Mouse (Mus musculus): ENCODE measurements around the gene Trak1. TPM values are rescaled to one million over a fixed set of nuclear protein-coding genes. Genes with fewer than 3 reads are reported as not detected.

Trak1 gene
- total and polyA plus RNA-seq, 2 experiments from 2014 or later, result 61.8 to 116 TPM

DNA sequence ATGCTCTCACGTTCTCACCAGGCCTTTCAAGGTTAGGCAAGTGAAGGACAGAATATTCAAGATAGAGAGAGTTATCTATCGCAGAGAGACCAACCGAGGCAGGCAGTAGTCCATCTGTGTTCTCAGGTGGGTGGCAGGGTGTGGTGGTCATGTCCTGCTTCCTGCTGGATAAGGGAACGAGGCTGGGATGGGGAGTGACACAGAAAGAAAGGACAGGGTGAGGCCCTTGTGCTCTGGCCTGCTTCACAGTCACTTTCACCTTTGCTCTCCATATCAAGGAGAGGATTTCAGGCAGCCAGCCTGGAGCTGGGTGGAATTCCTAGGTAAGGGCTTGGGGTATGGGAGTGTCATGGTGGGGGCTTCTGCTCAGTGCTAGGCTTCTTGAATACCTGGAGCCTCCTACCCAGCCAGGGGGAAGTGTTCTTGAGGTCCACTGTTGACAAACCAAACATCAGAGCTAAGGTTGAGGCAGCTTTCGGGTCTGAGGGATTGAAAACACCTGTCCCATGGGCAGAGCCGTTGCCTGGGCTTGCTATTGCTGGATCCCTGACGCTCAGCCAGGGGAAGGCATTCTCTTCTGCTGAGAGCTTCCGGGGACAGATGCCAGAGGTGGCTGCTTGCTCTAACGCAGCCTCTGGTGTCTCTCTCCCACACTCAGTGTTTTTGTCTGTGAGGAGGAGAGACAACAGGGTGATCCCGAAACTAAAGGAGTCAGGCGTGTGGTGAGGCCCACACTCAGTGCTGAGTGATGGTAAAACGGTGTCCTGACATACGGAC lies 159.6 kb downstream of the Trak1 start:
- Histone ChIP-seq H3K27me3 (ENCODE audit: insufficient read depth, low read length) (no peaks in the 10 kb centered on the region), H3K4me3 (ENCODE audit: low read depth, low read length) (no peak overlapping the region), H3K9ac (no peak overlapping the region), H3K9me3 (ENCODE audit: low read length) (no peaks in the 10 kb centered on the region), H3K27ac (ENCODE audit: low read depth, low read length) (no peak overlapping the region), H3K36me3 (ENCODE audit: insufficient read depth) (peaks cover 87% of the 10 kb centered on the region), H3K4me2 (ENCODE audit: low read depth) (no peak overlapping the region), H3K4me1 (ENCODE audit: insufficient read depth) (no peaks in the 10 kb centered on the region)
- DNase-seq (no peak), ATAC-seq (no peak)
- TF ChIP-seq CTCF (IDR thresholded peaks at IDR 0.05; ENCODE audit: low read depth), result no peak
- 92% methylated on average over 13 of the region's 13 CpGs for WGBS

DNA sequence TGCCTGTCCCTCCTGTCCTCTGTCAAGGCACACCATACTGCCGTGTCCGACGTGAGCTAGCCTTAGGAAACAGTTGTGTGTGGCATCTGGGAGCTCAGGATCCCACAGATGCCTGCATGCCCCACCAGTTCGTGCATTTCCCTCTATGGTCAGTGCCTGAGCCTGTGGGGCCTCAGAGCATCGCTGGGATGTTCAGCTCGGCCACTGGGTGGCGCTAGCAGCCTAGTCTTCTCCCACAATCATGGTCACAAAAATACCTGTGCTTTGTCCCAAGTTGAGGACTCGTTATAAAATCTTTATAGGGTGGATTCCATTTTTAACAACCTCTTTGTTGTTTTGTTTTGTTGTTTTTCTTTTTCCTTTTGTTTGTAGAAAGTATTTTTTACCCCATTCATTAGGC lies 161.2 kb downstream of the Trak1 start:
- DNase-seq, result peak; percentile 48
- peak; percentile 36; the same call in 1 of the 2 replicates for ATAC-seq
- Histone ChIP-seq H3K27ac (ENCODE audit: low read depth, low read length) (no peak overlapping the region), H3K4me3 (ENCODE audit: low read depth, low read length) (no peak overlapping the region), H3K9me3 (ENCODE audit: low read length) (no peaks in the 10 kb centered on the region), H3K9ac (no peak overlapping the region), H3K4me2 (ENCODE audit: low read depth) (no peak overlapping the region), H3K36me3 (ENCODE audit: insufficient read depth) (peaks cover 83% of the 10 kb centered on the region), H3K4me1 (ENCODE audit: insufficient read depth) (no peaks in the 10 kb centered on the region), H3K27me3 (ENCODE audit: insufficient read depth, low read length) (no peaks in the 10 kb centered on the region)
- 33% methylated on average over 8 of the region's 8 CpGs for WGBS
- TF ChIP-seq CTCF (IDR thresholded peaks at IDR 0.05; ENCODE audit: low read depth), result peak; percentile 82

DNA sequence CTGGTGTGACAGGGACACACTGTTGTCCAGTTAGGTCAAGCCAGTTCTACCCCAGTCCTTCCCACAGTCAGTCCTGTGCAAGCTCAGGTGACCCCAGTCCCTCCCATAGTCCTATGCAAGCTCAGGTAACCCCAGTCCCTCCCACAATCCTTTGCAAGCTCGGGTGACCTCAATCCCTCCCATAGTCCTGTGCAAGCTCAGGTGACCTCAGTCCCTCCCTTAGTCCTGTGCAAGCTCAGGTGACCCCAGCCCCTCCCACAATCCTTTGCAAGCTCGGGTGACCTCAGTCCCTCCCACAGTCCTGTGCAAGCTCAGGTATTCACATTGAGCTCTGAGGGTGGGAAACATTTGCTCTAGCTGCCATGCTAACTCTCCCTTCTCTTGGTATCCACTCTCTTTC lies 162.6 kb downstream of the Trak1 start:
- WGBS, result 88% methylated on average over 2 of the region's 2 CpGs
- H3K9ac ChIP-seq, result no peak overlapping the region
- H3K9me3 ChIP-seq (ENCODE audit: low read length), result no peaks in the 10 kb centered on the region
- no peaks in the 10 kb centered on the region for H3K27me3 ChIP-seq (ENCODE audit: insufficient read depth, low read length)
- no peak overlapping the region for H3K4me2 ChIP-seq (ENCODE audit: low read depth)
- no peak for TF ChIP-seq CTCF (IDR thresholded peaks at IDR 0.05; ENCODE audit: low read depth)
- H3K36me3 ChIP-seq (ENCODE audit: insufficient read depth), result peaks cover 80% of the 10 kb centered on the region
- no peak for DNase-seq
- no peak overlapping the region for H3K4me3 ChIP-seq (ENCODE audit: low read depth, low read length)
- H3K27ac ChIP-seq (ENCODE audit: low read depth, low read length), result no peak overlapping the region
- ATAC-seq, result no peak
- no peaks in the 10 kb centered on the region for H3K4me1 ChIP-seq (ENCODE audit: insufficient read depth)

DNA sequence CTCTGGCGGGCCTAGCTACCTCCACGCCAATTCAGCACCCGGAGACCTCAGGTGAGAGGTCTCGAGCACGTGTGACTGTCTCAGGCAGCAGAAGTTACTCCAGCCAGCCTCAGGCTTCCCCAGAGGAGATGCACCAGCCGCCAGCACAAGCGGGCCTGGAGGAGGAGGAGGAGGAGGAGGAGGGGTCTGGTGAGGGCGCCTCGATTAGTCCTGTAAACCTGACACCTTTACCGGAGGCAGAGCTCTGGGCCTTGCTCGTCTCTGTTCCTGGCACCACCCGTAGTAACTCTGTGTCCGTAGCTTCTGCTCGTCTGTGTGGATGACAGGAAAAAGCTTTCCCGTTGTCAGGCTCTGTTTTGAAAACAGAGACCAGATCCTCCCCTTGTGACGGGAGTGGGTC lies 163.2 kb downstream of the Trak1 start:
- H3K36me3 ChIP-seq (ENCODE audit: insufficient read depth), result peaks cover 75% of the 10 kb centered on the region
- H3K9me3 ChIP-seq (ENCODE audit: low read length), result no peaks in the 10 kb centered on the region
- no peaks in the 10 kb centered on the region for H3K4me1 ChIP-seq (ENCODE audit: insufficient read depth)
- no peak overlapping the region for H3K9ac ChIP-seq
- ATAC-seq (no peak), DNase-seq (no peak)
- H3K4me2 ChIP-seq (ENCODE audit: low read depth), result no peak overlapping the region
- 84% methylated on average over 16 of the region's 16 CpGs for WGBS
- no peak overlapping the region for H3K27ac ChIP-seq (ENCODE audit: low read depth, low read length)
- H3K27me3 ChIP-seq (ENCODE audit: insufficient read depth, low read length), result no peaks in the 10 kb centered on the region
- no peak overlapping the region for H3K4me3 ChIP-seq (ENCODE audit: low read depth, low read length)
- no peak for TF ChIP-seq CTCF (IDR thresholded peaks at IDR 0.05; ENCODE audit: low read depth)

DNA sequence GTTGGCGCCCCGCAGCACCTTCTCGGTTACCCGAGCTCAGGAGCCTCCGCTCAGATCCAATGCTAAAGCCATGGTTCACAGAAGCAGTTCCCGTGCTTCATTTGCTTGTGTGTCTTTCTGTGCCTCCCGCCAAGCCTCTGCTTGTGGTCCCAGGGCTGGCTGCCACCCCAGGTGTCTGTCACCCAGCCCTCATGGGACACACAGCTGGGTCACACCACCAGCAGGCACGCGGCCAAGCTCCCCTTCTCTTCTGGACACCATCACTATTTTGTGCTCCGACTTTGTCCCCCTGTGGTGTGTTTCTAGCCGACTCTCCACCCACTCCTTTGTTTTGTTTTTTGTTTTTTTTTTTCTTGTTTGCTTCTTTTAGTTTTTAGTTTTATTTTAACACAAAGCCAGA lies 170.2 kb downstream of the Trak1 start:
- WGBS, result 61% methylated on average over 11 of the region's 11 CpGs
- ATAC-seq, result no peak

DNA sequence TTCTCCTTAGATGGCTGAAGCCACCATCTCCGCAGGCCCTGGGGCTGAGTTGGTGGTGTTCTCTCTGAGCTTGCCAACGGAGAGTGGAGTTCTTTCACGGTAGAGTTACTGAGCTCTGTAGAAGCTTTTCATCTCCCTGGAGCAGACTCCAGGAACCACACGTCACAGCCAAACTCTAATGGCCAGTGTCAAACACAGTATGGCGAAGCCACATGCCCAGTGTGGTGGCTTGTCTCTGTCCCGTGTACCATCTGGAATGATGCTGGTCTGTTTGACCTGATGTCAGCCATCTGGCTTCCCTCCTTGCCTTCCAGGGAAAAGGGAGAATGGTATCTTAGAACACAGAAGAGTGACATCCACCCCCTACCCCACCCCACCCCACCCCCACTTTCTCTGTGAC lies 172.4 kb downstream of the Trak1 start:
- Histone ChIP-seq H3K9ac (no peak overlapping the region), H3K4me3 (ENCODE audit: low read depth, low read length) (no peak overlapping the region), H3K27ac (ENCODE audit: low read depth, low read length) (no peak overlapping the region), H3K9me3 (ENCODE audit: low read length) (no peaks in the 10 kb centered on the region), H3K36me3 (ENCODE audit: insufficient read depth) (peaks cover 61% of the 10 kb centered on the region), H3K4me1 (ENCODE audit: insufficient read depth) (no peaks in the 10 kb centered on the region), H3K27me3 (ENCODE audit: insufficient read depth, low read length) (no peaks in the 10 kb centered on the region), H3K4me2 (ENCODE audit: low read depth) (no peak overlapping the region)
- ATAC-seq (no peak), DNase-seq (no peak)
- 63% methylated on average over 6 of the region's 6 CpGs for WGBS
- no peak for TF ChIP-seq CTCF (IDR thresholded peaks at IDR 0.05; ENCODE audit: low read depth)

More for the DNA sequence above, 170.2 kb downstream of the Trak1 start:
- Histone ChIP-seq H3K36me3 (ENCODE audit: insufficient read depth) (peaks cover 55% of the 10 kb centered on the region), H3K4me3 (ENCODE audit: low read depth, low read length) (no peak overlapping the region), H3K4me2 (ENCODE audit: low read depth) (no peak overlapping the region), H3K9ac (no peak overlapping the region), H3K4me1 (ENCODE audit: insufficient read depth) (no peaks in the 10 kb centered on the region), H3K27ac (ENCODE audit: low read depth, low read length) (no peak overlapping the region), H3K9me3 (ENCODE audit: low read length) (no peaks in the 10 kb centered on the region), H3K27me3 (ENCODE audit: insufficient read depth, low read length) (no peaks in the 10 kb centered on the region)
- no peak for DNase-seq
- no peak for TF ChIP-seq CTCF (IDR thresholded peaks at IDR 0.05; ENCODE audit: low read depth)

DNA sequence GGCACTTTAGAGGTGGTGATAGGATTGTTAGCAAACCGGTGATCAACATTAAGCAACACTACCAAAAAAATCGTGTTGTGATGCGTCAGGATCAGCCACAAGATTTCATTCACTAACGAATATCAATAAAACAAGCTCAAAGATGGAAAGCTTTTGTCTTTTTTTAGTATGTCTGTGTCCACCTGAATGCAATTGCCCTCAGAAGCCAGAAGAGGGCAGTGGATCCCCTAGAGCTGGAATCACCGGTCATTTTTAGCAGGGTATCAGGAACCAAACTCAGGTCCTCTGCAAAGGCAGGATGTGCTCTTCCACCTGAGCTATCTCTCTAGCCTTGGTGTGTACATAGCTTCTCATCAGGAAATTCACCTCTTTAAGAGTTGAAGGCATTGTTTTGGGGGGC lies 177.5 kb downstream of the Trak1 start:
- Histone ChIP-seq H3K36me3 (ENCODE audit: insufficient read depth) (peaks cover 37% of the 10 kb centered on the region), H3K27me3 (ENCODE audit: insufficient read depth, low read length) (no peaks in the 10 kb centered on the region), H3K4me1 (ENCODE audit: insufficient read depth) (0 out of 2 replicates have a peak, but pooled peaks cover 3% of the 10 kb centered on the region), H3K9me3 (ENCODE audit: low read length) (no peaks in the 10 kb centered on the region), H3K4me3 (ENCODE audit: low read depth, low read length) (no peak overlapping the region), H3K27ac (ENCODE audit: low read depth, low read length) (no peak overlapping the region), H3K4me2 (ENCODE audit: low read depth) (no peak overlapping the region), H3K9ac (no peak overlapping the region)
- WGBS, result 85% methylated on average over 5 of the region's 5 CpGs
- DNase-seq, result no peak
- no peak for ATAC-seq
- TF ChIP-seq CTCF (IDR thresholded peaks at IDR 0.05; ENCODE audit: low read depth), result peak; percentile 55
